Mouse (Mus musculus) brain, embryonic 14.5 days (tissue): ENCODE measurements around the gene Sema3e.

ENCODE experiments used
- CTCF ChIP-seq: fragments of 200-500 bp; IDR thresholded peaks from 2 replicates; pipeline ENCODE4 v1.5.1; 2012; ENCODE audit warnings: inconsistent platforms, mild to moderate bottlenecking, moderate library complexity, borderline replicate concordance; ENCODE audit not compliant: insufficient read depth, insufficient read length; ENCODE audit errors: extremely low read depth
- POLR2A ChIP-seq: fragments of 200-500 bp; IDR thresholded peaks from 2 replicates; pipeline ENCODE4 v1.6.1; 2012; ENCODE audit warnings: mild to moderate bottlenecking, inconsistent platforms, borderline replicate concordance; ENCODE audit not compliant: poor library complexity, insufficient read depth, insufficient read length, severe bottlenecking; ENCODE audit errors: extremely low read depth

GRCm38 (mm10) chr5:13982417-13983054, 42.5 kb upstream of the Sema3e start:
- TF ChIP-seq CTCF (no peak), POLR2A (no peak)
